Mouse (Mus musculus) left cerebral cortex, postnatal 10 days (tissue): ENCODE measurements around the gene Scnm1. TPM values are rescaled to one million over a fixed set of nuclear protein-coding genes. Genes with fewer than 3 reads are reported as not detected.

Source experiments
- DNase-seq, 2 experiments: peaks; one replicate each; pipeline ENCODE4 v3.0.0; 2021 to 2022; ENCODE audit warnings: low spot score in 2 of 2, mixed read lengths in 1 of 2; ENCODE audit errors: extremely low spot score in 1 of 2
- intact Hi-C: fragments of 180-260 bp; cut with DNase I; formaldehyde crosslinking; loops from one replicate; pipeline ENCODE4 v1.15.1; 2025
- total RNA-seq, 2 experiments: library from RNA; stranded (reverse); gene quantifications; 2 replicates each; pipeline ENCODE4 v1.2.3; 2021

The Scnm1 gene
- 10 to 100 TPM; 30.5 to 36.6 TPM for total RNA-seq

DNA sequence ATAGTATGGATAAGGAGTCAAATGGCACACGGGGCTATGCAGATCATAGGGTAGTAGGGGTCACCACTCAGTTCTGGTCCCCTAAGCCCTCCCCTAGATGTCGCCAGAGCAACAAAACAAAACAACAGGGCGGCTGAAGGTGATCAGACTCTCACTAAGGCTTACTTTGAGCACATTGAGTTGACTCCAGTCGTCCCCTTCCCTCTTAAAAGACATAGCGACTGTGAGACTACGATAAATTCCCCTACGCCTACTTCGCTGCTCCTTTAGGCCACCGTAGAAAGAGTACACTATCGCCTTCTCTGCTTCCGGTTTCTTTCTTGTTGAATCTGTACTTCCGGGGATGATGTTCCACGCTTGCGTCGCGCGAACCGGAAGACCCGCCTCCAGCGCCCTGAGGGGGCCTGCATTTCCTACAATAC is at the start of gene Scnm1, which contains the start of gene Lysmd1:
Gene Scnm1, minus strand, starts transcription at position 332 of the 422 bp plus-strand sequence.
Gene Lysmd1, plus strand, starts transcription at position 409 of the 422 bp plus-strand sequence.
- intact Hi-C loops, result no loop called here
- peak; percentile 91 to 92 for DNase-seq

DNA sequence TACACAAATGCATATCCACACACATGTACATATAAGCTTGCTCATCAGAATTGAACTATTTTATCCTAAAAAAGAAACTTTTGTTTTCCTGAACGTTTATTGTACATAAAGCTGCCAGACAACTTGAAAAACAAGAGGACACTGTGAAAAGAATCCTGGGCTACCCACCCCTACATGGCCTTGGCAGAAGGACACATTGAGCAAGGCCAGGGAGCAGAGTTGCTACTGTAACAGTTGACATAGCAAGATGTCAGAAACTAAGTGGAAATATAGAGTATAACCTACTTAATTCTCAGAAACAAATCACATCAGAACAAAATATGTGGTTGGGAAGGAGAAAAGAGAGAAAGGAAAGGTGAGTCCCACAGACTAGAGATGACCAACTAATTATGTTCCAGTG is 48.0 kb upstream of the Scnm1 start:
- DNase-seq, result no peak
- intact Hi-C loops, result no loop called here

DNA sequence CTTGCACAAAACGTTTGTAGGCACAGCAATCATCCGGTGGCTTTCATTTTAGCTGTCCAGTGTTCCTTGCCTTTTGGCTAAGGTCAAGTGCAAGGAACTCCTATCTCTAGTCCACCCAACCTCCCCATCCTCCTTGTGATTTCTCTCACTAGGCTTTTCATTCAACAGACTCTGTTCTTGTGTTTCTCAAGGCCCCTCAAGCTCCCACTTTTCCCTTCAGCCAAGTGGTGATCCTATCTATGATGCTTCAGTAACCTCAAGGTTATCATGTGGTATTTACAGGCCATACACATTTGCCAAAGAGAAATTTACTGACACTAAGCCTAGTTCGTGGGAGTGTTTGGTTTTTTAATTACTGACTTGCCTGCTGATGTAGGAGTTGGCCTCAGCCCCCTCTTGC is 46.1 kb upstream of the Scnm1 start:
- intact Hi-C loops, result no loop called here
- no peak for DNase-seq

DNA sequence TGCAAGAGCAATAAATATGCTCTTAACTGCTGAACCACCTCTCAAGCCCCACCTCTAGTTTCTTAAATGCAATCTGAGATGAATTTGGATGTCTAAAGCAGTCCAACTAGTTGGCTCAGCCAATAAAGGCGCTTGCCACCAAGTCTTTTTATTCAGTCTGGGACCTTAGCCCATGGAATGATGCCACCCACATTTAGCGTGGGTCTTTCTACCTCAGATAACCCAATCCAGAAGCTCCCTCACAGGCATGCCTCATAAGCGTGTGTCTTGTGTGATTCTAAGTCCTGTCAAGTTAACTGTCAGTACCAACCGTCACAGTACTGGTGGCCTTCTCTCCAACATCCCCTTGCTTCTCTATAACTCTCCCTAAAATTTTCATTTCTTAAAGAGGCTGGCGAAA is 45.1 kb upstream of the Scnm1 start:
- intact Hi-C loops, result no loop called here
- DNase-seq, result no peak

DNA sequence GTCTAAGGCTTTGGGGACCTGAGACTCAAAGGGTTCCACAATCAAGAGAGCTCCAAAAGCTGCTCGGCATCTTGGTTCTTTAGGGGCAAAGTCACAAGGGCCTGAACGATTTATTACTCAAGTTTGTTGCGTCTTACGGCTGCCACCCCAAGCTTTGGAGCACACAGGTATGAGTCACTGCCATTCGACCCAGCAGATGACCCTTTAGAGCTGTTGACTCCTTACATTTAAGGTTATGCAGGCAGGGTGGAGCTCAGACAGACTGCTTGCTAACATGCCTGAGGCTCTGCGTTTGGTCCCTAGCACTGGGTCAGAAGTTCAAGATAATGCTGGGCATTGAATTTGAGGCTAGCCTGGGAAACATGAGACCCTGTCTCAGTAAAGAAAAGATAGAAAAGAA is 43.8 kb upstream of the Scnm1 start:
- intact Hi-C loops, result no loop called here
- DNase-seq, result no peak

DNA sequence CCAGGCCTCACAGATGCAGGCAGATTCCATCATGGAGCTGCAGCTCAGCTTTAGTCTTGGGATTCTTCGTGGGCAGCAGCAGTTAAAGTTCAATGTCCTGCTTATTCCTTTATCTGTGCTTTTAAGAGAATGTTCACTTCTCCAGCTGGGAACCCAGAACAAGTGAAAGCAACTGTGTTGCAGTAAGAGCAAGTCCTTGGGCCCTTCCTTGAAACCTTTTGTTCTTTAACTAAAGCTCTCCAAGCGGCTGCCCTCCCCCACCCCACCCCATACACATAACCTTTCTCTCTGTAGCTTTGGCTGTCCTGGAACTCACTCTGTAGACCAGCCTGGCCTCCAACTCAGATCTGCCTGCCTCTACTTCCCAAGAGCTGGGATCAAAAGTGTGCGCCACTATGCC is 42.7 kb upstream of the Scnm1 start:
- intact Hi-C loops, result no loop called here
- no peak for DNase-seq

DNA sequence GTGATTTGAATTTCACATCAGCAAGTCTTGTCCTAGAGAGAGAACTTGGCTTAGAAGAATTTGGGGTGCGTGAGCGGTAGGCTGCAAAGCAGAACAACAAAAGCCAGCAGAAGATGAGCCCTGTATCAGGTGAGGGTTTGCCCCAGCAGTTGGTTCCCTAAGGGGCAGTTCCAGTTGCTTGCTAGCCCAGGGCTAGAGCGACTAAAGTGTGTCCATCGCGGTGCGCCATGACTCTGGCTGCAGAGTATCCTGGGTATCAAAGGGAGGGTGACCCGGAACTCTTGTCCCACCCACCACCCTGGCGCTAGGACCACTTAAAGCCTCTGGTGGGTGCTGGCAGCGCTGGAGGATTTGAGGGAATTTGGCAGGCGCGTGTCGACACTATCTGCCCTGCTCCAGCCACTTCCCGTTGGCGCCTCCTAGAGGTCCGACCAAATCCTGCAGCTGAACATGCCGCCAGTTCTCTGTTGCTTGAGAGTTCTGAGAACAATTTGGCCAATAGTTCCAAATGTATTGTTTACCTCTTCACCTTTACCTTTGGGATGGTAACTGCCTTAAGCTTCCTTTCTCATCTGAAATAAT is 40.3 kb upstream of the Scnm1 start:
- intact Hi-C loops, result no loop called here
- peak; percentile 81 to 88 for DNase-seq

DNA sequence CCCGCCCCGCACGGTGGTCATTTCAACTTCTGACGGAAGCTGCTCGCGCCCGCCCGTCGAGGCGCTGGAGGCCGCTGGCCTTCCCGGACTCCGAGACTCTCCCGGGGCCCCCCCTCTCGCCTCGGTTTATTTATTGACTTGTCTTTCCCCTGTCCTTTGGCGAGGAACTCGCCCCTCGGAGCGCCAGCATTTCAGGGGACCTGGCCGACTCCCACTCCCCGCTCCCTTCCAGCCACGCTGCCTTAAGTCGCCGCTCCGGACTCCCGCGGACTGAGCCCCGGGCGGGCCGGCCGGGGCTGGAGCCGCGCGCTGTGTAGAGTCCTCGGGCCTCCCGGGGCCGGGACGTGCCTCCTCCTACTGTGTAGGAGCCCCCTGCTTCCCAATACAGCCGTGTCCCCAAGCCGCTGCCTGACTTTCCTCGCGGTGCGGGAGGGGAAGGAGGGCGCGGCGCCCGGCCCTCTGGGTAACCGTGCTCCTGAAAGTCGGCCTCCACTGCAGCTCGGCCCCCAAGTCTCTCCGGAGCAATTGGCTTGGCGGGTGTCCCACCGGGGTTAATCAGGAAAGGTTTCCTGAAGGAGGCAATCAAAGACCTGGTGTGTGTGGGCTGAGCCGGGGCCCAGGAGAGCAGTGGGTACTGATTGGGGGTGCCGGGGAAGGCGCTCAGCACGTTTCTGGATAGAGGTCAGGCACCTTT is 39.6 kb upstream of the Scnm1 start:
- peak in 1 of 2 experiments; percentile 52 for DNase-seq

DNA sequence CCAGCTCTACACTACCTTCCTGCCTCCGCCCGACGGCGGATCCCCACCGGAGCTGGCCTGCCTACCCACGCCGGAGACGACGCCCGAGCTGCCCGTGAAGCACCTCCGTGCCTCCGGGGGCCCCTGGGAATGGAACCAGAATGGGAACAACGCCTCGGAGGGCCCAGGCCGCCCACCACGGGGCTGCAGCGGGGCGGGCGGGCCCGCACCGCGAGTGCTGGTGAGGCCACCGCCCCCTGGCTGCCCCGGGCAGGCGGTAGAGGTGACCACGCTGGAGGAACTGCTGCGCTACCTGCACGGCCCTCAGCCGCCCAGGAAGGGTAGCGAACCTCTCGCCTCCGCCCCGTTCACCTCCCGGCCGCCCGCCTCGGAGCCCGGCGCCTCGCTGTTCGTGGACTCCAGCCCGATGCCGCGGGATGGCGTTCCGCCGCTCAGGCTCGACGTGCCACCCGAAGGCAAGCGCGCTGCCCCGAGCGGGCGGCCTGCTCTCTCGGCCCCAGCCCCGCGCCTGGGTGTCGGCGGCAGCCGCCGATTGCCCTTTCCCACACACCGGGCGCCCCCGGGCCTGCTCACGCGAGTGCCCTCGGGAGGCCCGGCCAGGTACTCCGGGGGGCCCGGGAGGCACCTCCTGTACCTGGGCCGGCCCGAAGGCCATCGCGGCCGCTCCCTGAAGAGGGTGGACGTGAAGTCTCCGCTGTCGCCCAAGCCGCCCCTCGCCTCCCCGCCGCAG is 38.9 kb upstream of the Scnm1 start:
- intact Hi-C loops, result no loop called here
- DNase-seq, result no peak

More for the DNA sequence above, 39.6 kb upstream of the Scnm1 start:
- intact Hi-C loops, result no loop called here

DNA sequence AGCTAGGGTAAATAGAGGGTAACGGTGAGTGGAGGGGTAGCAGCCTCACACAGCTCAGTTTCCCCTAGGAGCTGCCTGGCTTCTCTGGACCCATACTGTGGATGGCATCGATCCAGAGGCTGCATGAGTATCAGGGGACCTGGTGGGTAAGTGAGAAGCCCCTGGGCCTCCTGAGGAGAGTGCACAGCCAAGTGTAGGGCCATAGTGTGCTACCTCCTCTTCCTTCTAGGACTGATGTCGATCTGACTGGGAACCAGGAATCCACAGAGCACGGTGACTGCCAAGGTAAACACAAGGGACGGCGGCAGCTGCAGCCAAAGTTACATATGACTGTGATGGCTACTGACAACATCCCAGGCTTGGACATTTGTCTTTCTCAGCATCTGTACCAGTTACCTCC is 37.3 kb upstream of the Scnm1 start:
- intact Hi-C loops, result no loop called here
- no peak for DNase-seq

DNA sequence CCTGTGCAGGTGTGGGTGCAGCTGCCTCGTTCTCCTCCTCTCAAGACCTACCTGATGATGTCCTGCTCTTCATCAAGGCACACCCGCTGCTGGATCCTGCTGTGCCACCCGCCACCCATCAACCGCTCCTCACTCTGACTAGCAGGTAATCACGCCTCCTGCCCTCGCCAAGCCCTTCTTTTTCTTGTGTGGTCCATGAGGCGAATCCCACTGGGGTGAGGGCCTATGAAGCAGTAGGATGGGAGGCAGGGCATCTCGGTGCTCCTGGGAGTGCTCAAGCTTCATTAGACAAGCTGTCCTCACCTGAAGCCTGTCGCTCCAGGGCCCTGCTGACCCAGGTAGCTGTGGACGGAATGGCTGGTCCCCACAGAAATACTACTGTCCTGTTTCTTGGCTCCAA is 36.2 kb upstream of the Scnm1 start:
- DNase-seq, result no peak
- intact Hi-C loops, result no loop called here

DNA sequence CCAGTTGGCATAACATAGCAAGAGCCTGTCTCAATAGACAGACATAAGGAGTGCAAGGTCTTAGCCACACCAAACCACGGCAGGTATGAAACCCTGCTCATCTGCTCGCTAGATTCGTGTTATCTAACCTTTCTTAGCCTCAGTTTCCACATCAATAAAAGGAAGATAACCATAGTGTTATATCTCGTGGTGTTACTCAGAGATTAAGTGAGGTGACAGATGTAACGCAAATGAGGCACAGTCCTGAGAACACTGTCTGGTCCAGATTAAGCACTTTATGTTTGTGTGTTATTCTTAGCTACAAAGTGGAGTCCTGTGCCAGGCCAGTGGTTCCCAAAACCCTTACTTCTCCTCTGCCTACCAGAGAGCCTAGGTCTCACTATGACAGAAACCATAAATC is 31.0 kb upstream of the Scnm1 start:
- DNase-seq, result no peak
- intact Hi-C loops, result loop anchor here (5.0 kb wide), 2 partner anchors 37 to 52 kb away; partner anchors contain the start of gene Gabpb2

DNA sequence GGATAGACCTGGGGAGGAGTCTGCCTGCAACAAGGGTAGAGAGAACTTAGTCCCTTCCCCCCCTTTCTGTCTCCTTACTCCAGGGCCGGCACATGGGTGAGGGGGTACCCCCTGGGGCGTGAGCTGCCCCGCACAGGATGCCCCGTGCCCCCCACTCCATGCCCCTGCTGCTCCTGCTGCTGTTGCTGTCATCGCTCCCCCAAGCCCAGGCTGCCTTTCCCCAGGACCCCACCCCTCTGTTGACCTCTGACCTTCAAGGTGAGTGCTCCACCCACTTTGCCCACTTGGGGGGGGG is 30.4 kb upstream of the Scnm1 start:
- intact Hi-C loops, result loop anchor here (5.0 kb wide), 2 partner anchors 38 to 53 kb away; partner anchors contain the start of gene Gabpb2
- no peak for DNase-seq

DNA sequence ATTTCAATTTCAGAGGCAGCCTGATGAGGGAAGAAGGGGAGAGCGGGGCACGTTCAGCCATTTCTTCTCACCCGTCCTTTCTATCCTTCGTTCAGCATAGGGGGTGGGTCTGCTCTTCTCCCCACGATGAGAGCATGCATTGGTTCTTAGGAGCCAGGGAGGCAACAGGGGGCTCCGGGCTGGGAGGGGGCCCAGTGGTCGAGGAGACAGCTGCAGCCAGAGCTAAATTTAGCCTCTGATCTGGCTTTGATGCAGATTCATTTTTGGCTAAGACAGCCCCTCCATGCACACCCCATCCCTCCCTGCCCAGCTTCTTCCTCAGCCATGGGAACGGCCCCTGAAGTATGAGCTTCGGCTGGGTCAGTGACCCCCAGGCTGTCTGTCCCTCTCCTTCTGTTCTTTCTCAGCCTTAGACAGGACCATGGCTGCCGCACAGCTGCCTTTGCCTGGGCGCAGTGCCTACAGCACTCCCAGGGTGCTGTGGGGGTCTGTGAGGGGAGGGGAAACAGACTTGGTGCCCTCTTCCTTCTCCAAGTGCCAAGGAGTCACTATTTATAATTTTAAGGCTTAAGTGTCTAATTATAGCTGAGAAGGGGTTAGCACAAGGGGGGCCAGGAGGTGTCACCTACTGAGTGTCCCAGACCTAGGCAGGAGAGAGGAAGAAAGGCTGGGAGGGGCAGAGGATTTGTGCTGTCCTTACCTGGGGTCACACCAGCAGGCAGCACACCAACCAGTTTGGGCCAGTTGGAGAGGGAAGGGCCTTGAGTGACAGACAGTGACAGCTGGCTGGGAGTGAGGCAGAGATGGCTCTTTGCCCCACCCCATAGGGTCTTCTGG is 29.8 kb upstream of the Scnm1 start:
- intact Hi-C loops, result loop anchor here (5.0 kb wide), 2 partner anchors 39 to 54 kb away; partner anchors contain the start of gene Gabpb2
- DNase-seq, result peak in 1 of 2 experiments; percentile 32

DNA sequence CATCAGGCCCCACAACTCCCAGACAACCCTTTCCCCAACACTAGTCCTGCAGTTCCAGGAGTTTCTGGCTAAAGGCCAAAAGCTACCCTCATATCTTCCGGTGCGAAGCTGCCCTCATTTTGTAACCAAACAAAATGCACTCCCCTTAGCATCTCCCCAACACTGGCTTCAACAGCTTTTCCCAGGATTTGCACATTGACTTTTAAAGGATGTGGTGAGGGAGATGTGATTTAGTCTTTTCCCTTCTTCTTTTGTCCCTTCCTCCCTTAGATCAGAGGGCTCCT is 28.5 kb upstream of the Scnm1 start:
- DNase-seq, result no peak
- intact Hi-C loops, result loop anchor here (5.0 kb wide), 2 partner anchors 40 to 55 kb away; partner anchors contain the start of gene Gabpb2

DNA sequence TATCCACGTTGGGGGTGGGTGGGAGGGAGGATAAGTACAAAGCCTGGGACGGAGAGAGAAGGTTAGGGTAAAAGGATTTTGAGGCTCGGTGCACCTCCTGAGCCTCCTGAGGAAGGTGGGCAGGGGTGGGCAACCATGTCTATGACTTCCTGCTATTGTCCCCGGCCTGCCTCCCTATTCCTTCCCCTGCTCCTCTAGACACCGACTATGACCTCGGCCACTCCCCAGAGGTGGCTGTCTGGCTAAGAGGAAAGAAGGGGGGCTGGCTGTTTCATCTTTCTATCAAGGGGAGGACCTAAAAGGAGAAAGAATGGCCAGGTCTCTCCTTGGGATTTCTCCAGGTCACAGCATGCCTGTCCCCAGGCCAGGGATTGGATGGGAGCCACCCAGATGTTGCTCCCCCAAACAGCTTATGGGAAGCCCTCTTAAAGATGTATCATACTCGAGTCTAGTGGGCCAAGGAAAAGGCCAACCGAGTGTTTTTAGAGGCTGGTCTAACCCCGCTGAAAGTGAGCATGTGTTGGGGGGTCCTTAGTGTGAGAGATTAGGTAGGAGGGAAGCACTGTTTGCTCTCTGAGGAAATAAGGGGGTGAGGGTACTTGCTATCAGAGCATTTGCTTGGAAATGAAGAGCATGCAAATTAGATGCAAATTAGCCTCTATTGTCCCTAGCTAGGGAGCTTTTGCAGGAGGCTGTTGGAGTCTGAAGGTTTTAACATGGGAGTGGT is 28.0 kb upstream of the Scnm1 start:
- DNase-seq, result no peak
- intact Hi-C loops, result loop anchor here (5.0 kb wide), 2 partner anchors 41 to 56 kb away; partner anchors contain the start of gene Gabpb2

DNA sequence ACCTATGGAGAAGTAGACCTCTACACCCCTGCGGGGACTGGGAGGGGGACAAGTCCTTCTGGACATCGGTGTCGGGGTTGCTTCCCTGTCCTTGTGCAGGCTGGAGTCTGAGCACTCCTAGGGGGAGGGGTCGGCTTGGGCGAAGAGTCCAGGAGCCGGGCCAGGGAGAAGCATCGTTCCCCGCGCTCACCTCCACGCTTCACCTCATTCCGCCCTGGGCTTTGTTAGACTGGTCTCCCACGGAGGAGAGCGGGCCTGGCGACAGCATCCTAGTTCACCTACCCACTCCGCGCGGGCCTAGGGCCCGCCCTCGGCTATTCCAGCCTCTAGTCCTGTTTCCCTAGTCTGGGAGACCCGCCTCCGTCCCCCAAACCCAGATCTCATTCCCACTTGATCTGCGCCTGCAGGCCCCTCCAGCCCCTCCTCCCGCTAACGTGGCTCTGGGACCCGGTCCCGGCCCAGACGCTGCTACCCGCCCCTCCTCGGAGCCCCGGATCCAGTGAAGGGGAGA is 27.3 kb upstream of the Scnm1 start:
- intact Hi-C loops, result loop anchor here (5.0 kb wide), 2 partner anchors 41 to 56 kb away; partner anchors contain the start of gene Gabpb2

More for the DNA sequence above, 27.3 kb upstream of the Scnm1 start:
- DNase-seq, result peak in 1 of 2 experiments; percentile 60
